Mouse (Mus musculus): ENCODE data around the gene Fam162a.

DNA sequence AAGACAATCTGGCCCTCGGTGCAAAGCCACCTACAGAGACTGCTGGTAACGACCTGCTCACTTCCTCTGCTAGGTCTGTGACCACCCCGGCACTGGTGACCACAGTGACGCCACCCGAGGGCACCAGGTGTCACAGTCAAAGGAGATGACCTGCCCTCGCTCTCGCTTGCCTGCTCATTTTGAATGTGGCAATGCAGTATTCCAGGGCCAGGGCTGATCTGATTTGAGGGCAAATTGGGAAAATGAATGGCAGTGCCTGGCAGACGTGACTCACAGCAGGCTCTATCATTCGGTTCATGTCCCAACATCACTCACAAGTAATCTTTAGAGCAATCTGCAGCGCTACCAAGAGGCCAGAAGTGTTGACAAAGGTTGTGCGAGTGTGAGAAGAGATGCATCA, 15.0 kb downstream of the Fam162a start:
- no peak for TF ChIP-seq CTCF (IDR thresholded peaks at IDR 0.05; ENCODE audit: low read depth, low read length)
- TF ChIP-seq GATA2 (IDR thresholded peaks at IDR 0.05; ENCODE audit: borderline replicate concordance, low read depth, low read length) = no peak
- no peak for TF ChIP-seq TAL1 (conservative IDR thresholded peaks at IDR 0.05; ENCODE audit: low read depth, low read length)

Measured in G1E (cell line).